Mouse (Mus musculus) liver, embryonic 12.5 days (tissue): ENCODE measurements around the gene Guca1a. TPM values are rescaled to one million over a fixed set of nuclear protein-coding genes. Genes with fewer than 3 reads are reported as not detected.
A peak's percentile ranks its signal among the peaks of the same experiment; 100 is the strongest.

Experiments
- ATAC-seq: fragments of 200-750 bp; cut with Nextera tagmentation; 2 replicates; pipeline ENCODE4 v1.8.0; 2017; ENCODE audit warnings: moderate number of reproducible peaks, mild to moderate bottlenecking, moderate library complexity
- H3K27ac ChIP-seq: fragments of 300-500 bp; sonication (generic); 2 replicates; pipeline ENCODE4 v1.5.1; 2016; ENCODE audit warnings: mild to moderate bottlenecking
- H3K27me3 ChIP-seq: fragments of 300-500 bp; sonication (generic); replicated peaks from 2 replicates; pipeline ENCODE4 v1.6.1; 2016; ENCODE audit warnings: mild to moderate bottlenecking, moderate library complexity
- H3K36me3 ChIP-seq: fragments of 300-500 bp; sonication (generic); 2 replicates; pipeline ENCODE4 v1.6.1; 2016; ENCODE audit warnings: mild to moderate bottlenecking, moderate library complexity
- H3K4me1 ChIP-seq: fragments of 300-500 bp; sonication (generic); 2 replicates; pipeline ENCODE4 v1.6.1; 2016
- H3K4me2 ChIP-seq: fragments of 300-500 bp; sonication (generic); 2 replicates; pipeline ENCODE4 v1.6.1; 2016; ENCODE audit warnings: mild to moderate bottlenecking, moderate library complexity
- H3K4me3 ChIP-seq: fragments of 300-500 bp; sonication (generic); 2 replicates; pipeline ENCODE4 v1.5.1; 2016; ENCODE audit warnings: mild to moderate bottlenecking, moderate library complexity
- H3K9ac ChIP-seq: fragments of 300-500 bp; sonication (generic); 2 replicates; pipeline ENCODE4 v1.6.1; 2016; ENCODE audit warnings: mild to moderate bottlenecking, moderate library complexity
- H3K9me3 ChIP-seq: fragments of 300-500 bp; sonication (generic); replicated peaks from 2 replicates; pipeline ENCODE4 v1.6.1; 2016; ENCODE audit warnings: mild to moderate bottlenecking, moderate library complexity
- WGBS: fragments of 180-500 bp; shearing (Covaris S2); methylation state at CpG from one replicate; pipeline ENCODE4 v1.1.7; 2016; ENCODE audit not compliant: insufficient replicate concordance; 5-methylcytosine and 5-hydroxymethylcytosine counted together
- polyA plus RNA-seq: library from polyadenylated mRNA; unstranded; fragments of >200 nt; fragmentation: Nextera tagmentation; extraction: Ambion mirVana; gene quantifications from 2 replicates; pipeline ENCODE4 v1.2.1, GENCODE M21; 2016

Guca1a gene
- polyA plus RNA-seq, 1 experiment from 2014 or later: 1.4 TPM

DNA sequence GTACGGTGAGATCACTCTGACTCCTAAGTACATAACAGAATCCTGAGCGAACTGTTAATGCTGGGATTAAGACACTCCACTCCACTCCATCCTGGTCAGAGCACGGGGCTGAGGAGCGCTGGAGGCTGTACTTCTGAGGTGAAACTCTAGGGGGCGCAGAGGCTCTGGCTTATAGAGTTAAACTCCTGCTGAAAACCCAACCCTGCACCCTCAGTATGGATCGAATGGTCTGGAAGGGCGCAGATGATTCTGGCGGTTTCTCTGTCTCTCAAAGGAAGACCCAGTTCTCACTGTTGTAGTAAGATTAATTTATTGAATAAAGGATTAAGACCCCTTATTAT, 8.1 kb upstream of the Guca1a start:
- Histone ChIP-seq H3K9me3 (no peaks in the 10 kb centered on the region), H3K27ac (no peak overlapping the region), H3K36me3 (no peaks in the 10 kb centered on the region), H3K27me3 (peaks cover 93% of the 10 kb centered on the region), H3K4me3 (no peak overlapping the region), H3K4me2 (no peak overlapping the region), H3K4me1 (no peaks in the 10 kb centered on the region), H3K9ac (no peak overlapping the region)
- ATAC-seq: peak; percentile 27; the same call in 1 of the 2 replicates
- WGBS: 14% methylated on average over 8 of the region's 8 CpGs

DNA sequence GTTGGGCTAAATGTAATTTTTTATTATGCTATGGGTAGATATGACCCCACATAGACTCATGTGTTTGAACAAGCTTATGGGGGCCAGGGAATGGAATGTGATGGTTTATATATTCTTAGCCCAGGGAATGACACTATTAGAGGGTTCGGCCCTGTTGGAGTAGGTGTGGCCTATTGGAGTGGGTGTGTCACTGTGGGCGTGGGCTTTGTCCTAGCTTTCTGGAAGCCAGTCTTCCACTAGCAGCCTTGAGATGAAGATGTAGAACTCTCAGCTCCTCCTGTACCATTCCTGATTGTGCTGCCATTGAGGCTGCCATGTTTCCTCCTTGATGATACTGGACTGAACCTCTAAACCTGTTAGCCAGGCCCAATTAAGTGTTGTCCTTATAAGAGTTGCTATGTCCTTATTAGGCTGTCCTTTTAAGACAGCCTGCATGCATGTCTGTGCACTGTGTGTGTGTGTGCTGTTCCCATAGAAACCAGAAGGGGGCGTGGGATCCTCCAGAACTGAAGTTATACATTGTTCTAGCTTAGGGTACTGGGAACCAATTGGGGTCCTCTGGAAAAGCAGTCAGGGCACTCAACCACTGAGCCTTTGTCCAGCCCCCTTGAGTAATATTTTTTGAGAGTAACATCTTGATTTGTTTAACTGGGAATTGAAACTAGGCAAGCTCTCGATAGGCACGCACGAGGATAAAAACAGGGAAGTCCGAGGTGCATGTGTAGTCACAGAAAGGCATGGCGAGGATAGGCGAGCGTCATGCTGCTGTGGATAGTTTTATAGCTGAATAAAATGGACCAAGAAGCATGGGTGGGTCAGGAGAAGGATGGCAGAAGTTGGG, 7.6 kb upstream of the Guca1a start:
- H3K4me3 ChIP-seq: no peak overlapping the region
- no peak overlapping the region for H3K9ac ChIP-seq
- no peaks in the 10 kb centered on the region for H3K36me3 ChIP-seq
- H3K27me3 ChIP-seq: peaks cover 87% of the 10 kb centered on the region
- WGBS: 44% methylated on average over 10 of the region's 10 CpGs
- no peaks in the 10 kb centered on the region for H3K9me3 ChIP-seq
- no peak overlapping the region for H3K4me2 ChIP-seq
- no peak for ATAC-seq
- no peaks in the 10 kb centered on the region for H3K4me1 ChIP-seq
- no peak overlapping the region for H3K27ac ChIP-seq

DNA sequence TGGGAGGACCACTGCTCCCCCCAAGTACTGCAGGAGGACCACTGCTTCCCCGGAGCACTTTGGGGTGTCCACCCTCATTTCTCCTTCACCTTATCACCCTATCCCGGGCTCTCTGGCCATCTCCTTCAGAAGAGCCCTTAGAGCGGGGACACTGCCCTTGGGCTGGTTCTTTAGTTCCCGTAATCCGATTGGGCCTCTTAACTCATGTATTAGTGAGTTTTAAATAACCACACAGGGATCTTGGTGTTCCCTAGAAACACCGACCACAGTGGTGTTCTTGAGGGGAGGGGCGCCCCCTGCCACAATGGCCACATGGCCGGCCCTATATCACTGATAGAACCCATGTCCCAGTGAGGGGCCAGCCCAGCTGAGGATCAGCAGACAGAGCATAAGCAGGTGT, 1.3 kb downstream of the Guca1a start:
- no peak for ATAC-seq
- H3K27me3 ChIP-seq: peaks cover 65% of the 10 kb centered on the region
- H3K27ac ChIP-seq: no peak overlapping the region
- no peaks in the 10 kb centered on the region for H3K9me3 ChIP-seq
- WGBS: 63% methylated on average over 8 of the region's 8 CpGs
- H3K4me3 ChIP-seq: no peak overlapping the region
- H3K36me3 ChIP-seq: no peaks in the 10 kb centered on the region
- peaks cover 20% of the 10 kb centered on the region for H3K4me1 ChIP-seq
- no peak overlapping the region for H3K9ac ChIP-seq
- no peak overlapping the region for H3K4me2 ChIP-seq

DNA sequence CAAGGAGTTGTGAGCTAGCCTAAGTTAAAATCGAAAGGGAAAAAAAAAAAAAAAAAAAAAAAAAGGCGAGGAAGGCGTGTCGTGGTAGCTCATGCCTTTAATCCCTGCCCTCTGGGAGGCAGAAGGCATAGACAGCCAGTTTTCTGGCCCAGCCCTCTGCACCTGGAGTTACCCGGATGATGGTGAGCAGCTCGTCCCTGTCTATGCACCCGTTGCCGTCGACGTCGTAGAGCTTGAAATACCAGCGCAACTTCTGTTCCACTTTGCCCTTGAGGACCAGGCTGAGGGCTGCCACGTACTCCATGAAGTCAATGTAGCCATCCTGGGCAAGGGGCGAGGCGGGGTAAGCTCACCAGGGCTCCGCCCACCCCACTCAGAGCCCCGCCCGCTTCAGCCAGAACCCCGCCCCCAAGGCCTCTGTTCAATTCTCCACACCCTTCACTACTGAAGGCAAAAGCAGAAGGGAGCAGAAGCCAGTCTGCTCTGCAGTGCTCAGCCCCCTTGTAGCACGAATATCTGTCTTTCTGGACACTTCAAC, 4.9 kb downstream of the Guca1a start:
- under 1% methylated on average over 20 of the region's 20 CpGs for WGBS
- H3K36me3 ChIP-seq: no peaks in the 10 kb centered on the region
- peak overlapping the region; percentile 45 for H3K4me3 ChIP-seq
- H3K9me3 ChIP-seq: no peaks in the 10 kb centered on the region
- H3K27ac ChIP-seq: no peak overlapping the region
- peak overlapping the region; percentile 71 for H3K4me2 ChIP-seq
- ATAC-seq: peak; percentile 76
- H3K9ac ChIP-seq: 0 out of 2 replicates have a peak overlapping the region, but pooled peaks have one; percentile 7
- peaks cover 20% of the 10 kb centered on the region for H3K4me1 ChIP-seq
- H3K27me3 ChIP-seq: peaks cover 72% of the 10 kb centered on the region

DNA sequence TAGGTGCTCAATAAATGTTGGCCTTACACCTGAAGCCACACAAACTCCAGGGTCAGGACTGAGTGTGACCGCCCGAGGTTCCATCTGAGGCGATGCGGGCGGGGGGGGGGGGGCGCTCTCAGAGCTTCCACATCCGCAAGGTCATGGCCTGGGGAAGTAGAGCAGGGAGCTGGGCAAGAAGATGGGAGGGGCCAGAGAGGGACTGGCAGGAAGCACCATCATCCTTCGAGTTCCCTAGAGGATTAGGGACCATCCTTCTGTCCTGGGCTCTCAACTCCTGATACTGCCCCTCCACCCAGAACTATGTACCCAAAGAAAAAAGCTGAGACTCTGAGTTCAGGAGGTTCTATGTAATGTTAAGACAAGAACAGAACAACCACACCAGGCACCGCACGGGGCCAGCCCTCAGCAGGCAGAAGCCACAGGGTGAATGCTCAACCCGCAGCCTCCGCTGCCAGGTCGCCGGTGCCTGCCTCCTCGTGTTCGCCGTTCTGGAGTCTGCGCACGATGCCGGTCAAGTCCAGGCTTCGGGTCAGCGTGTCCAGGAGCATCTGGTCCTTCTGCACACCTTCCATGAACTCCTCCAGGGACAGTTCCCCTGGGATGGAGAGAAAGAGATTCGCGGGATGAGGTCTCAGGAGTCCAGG, 6.0 kb downstream of the Guca1a start:
- Histone ChIP-seq H3K9me3 (no peaks in the 10 kb centered on the region), H3K4me2 (peak overlapping the region; percentile 71), H3K9ac (no peak overlapping the region), H3K27ac (no peak overlapping the region), H3K36me3 (no peaks in the 10 kb centered on the region), H3K27me3 (peaks cover 62% of the 10 kb centered on the region), H3K4me1 (peaks cover 20% of the 10 kb centered on the region), H3K4me3 (peak overlapping the region; percentile 45)
- no peak for ATAC-seq
- WGBS: 11% methylated on average over 24 of the region's 24 CpGs

DNA sequence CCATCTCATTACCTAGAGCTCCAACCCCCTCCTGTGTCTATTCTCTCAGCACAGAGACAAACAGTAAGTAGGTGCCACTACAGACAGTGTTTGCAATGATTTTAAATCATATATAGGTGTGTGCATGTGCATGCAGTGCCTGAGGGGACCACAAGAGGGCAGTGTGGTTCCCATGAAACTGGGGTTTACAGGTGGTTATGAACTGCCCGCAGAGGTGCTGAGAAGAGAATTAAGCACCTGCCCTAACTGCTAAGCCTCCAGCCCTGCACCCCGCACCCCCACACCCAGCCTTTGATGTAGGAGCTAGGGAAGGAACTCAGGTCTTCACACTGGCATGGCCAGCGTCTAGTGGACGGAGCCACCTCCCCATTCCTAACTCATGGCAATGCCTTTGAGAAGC, 13.7 kb downstream of the Guca1a start:
- H3K27ac ChIP-seq: no peak overlapping the region
- no peak for ATAC-seq

DNA sequence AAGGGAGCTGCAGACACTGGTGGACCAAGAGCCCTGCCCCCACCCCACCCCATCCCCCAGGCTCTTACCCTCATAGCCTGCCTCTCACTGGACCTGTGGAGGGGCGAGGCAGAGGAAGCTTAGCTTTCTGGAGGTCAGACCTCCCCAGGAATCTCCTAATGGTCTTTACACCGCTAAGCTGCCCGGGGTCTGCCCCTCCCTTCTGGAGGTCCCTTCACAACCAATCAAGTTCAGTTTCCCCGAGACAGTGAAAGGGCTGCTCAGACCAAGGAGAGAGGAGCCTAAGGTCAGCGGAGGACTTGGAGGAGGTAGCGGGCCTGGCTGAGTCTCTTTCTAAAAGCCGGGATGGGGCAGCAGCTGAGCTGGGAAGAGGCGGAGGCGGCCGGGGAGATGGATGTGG, 15.2 kb downstream of the Guca1a start, which contains the start of gene Guca1b:
Gene Guca1b, plus strand, starts transcription at position 249 of the 400 bp plus-strand sequence.
- H3K9ac ChIP-seq: no peak within 1 kb of the TSS
- no peak within 1 kb of the TSS for H3K27ac ChIP-seq
- H3K4me1 ChIP-seq: no peaks in the 10 kb centered on the region
- H3K9me3 ChIP-seq: peaks cover 4% of the 10 kb centered on the region; the same call in 1 of the 2 replicates
- 45% methylated on average over 10 of the region's 10 CpGs for WGBS
- no peak for ATAC-seq
- H3K4me2 ChIP-seq: no peak within 1 kb of the TSS
- H3K36me3 ChIP-seq: peaks cover 20% of the 10 kb centered on the region
- H3K4me3 ChIP-seq: no peak within 1 kb of the TSS
- H3K27me3 ChIP-seq: peaks cover 8% of the 10 kb centered on the region; the same call in 1 of the 2 replicates

More for the DNA sequence above, 13.7 kb downstream of the Guca1a start:
- WGBS: 56% methylated on average over 4 of the region's 4 CpGs
- peaks cover 10% of the 10 kb centered on the region for H3K27me3 ChIP-seq
- no peaks in the 10 kb centered on the region for H3K4me1 ChIP-seq
- no peak overlapping the region for H3K9ac ChIP-seq
- no peak overlapping the region for H3K4me3 ChIP-seq
- no peak overlapping the region for H3K4me2 ChIP-seq
- H3K9me3 ChIP-seq: peaks cover 4% of the 10 kb centered on the region; the same call in 1 of the 2 replicates
- H3K36me3 ChIP-seq: peaks cover 5% of the 10 kb centered on the region

DNA sequence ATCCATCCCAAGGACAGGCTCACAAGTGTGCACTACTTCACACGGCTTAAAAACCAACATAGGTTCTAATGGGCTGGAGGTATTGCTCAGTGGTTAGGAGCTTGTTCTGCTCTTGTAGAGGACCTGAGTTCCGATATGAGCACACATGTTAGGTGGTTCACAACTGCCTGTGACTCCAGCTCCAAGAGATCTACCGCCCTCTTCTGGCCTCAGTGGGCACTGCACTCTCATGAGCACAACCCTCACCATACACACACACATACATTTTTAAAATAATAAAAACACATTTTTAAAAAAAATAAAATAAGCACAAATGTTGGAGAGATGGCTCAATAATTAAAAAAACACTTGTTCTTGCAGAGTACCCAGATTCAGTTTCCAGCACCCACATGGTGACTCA, 16.3 kb downstream of the Guca1a start:
- Histone ChIP-seq H3K27ac (no peak overlapping the region), H3K9ac (no peak overlapping the region), H3K36me3 (peaks cover 31% of the 10 kb centered on the region), H3K4me3 (no peak overlapping the region), H3K27me3 (peaks cover 8% of the 10 kb centered on the region; the same call in 1 of the 2 replicates), H3K4me1 (no peaks in the 10 kb centered on the region), H3K4me2 (no peak overlapping the region), H3K9me3 (peaks cover 4% of the 10 kb centered on the region; the same call in 1 of the 2 replicates)
- no peak for ATAC-seq
- WGBS: 78% methylated on average over 3 of the region's 3 CpGs

DNA sequence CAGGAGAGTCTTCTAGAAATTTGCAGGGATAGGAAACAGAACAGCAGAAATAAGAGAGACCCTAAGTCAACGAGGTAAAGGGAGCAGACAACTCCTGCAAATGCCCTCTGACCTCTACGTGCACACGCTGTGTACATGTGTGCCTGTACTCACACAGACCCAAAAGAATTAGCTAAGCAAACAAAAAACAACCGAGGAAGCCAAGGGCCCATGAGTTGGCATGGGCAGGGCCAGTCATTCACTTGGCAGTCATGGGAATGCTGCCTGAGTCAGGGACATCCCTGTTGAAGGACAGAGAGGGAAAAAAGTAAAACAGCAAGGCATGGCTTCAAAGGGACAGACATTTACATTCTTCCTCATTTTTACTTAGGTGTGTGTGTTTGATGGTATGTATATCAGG, 17.1 kb downstream of the Guca1a start:
- Histone ChIP-seq H3K4me1 (no peaks in the 10 kb centered on the region), H3K9ac (no peak overlapping the region), H3K36me3 (peaks cover 38% of the 10 kb centered on the region), H3K27ac (no peak overlapping the region), H3K4me3 (no peak overlapping the region), H3K4me2 (no peak overlapping the region), H3K27me3 (peaks cover 8% of the 10 kb centered on the region; the same call in 1 of the 2 replicates), H3K9me3 (peaks cover 4% of the 10 kb centered on the region; the same call in 1 of the 2 replicates)
- no peak for ATAC-seq
- WGBS: 79% methylated on average over 4 of the region's 4 CpGs

DNA sequence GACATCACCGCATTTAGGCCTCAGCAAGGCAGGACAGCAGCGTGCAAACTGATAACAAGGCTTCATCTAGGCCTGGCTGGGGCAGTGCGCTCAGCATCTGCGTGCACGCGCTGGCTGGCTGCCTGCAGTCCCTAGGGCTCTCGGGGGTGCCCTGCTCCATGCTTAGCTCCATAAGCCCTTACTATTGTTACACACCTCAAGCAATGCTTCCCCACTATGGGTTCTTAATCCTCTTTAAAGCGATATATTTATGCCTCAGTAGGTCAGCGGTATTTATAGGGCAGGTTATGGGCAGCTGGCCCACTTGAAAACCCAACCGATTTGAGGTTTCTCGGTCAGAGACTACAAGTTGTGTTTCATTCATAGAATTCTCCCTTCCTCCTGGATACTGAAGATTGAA, 18.5 kb downstream of the Guca1a start:
- Histone ChIP-seq H3K36me3 (peaks cover 51% of the 10 kb centered on the region), H3K4me1 (no peaks in the 10 kb centered on the region), H3K9ac (no peak overlapping the region), H3K27ac (no peak overlapping the region), H3K4me3 (no peak overlapping the region), H3K27me3 (peaks cover 8% of the 10 kb centered on the region; the same call in 1 of the 2 replicates), H3K9me3 (peaks cover 4% of the 10 kb centered on the region; the same call in 1 of the 2 replicates), H3K4me2 (no peak overlapping the region)
- WGBS: 85% methylated on average over 11 of the region's 11 CpGs
- ATAC-seq: no peak

DNA sequence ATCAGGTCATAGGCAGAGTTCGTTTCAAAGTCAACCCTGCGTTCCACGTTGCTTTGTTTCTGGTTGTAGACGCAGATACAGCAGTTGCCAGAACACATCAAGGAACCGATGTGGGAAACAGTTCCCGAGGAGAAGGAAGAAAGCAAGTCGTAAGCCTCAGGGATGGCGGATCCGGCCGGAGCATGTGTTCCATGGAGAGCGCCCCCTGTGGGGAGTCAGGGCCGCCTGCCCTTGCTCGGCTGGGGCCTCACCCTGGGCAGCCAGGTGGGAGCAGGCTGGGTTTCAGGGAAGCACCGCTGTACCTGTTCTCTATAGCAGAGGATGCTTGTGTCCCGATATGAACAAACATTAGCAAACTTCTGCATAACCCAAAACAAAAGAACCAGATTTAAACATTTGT, 22.3 kb downstream of the Guca1a start:
- ATAC-seq: no peak
- Histone ChIP-seq H3K9me3 (no peaks in the 10 kb centered on the region), H3K4me1 (no peaks in the 10 kb centered on the region), H3K4me3 (no peak overlapping the region), H3K36me3 (peaks cover 88% of the 10 kb centered on the region), H3K27me3 (no peaks in the 10 kb centered on the region), H3K9ac (no peak overlapping the region), H3K27ac (no peak overlapping the region), H3K4me2 (no peak overlapping the region)
- WGBS: 83% methylated on average over 15 of the region's 15 CpGs

DNA sequence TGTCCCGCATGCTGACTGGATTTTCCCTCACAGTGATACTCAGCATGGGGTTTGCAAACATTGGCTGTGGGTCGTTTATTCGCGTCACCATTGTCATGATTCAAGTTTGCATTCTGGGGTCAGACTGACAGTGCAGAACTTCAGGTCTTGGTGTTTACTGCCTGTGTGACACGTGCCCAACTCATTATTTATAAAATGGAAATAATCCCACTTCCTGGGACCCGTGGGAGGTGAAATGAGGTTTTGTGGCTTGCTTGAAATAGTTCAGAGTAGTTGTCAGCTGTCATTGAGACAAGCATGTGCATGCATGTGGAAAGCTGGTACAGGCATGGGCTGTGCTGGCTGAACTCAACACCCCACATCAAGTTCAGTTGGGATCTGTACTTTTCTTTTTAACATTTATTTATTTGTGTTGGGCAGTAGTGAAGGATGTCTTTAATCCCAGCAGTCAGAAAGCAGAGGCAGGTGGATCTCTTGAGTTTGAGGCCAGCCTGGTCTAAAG, 23.6 kb downstream of the Guca1a start:
- WGBS: 73% methylated on average over 6 of the region's 6 CpGs
- H3K4me1 ChIP-seq: no peaks in the 10 kb centered on the region
- no peaks in the 10 kb centered on the region for H3K9me3 ChIP-seq
- ATAC-seq: no peak
- H3K4me2 ChIP-seq: no peak overlapping the region
- H3K36me3 ChIP-seq: peaks cover 97% of the 10 kb centered on the region
- no peak overlapping the region for H3K27ac ChIP-seq
- H3K27me3 ChIP-seq: no peaks in the 10 kb centered on the region
- H3K4me3 ChIP-seq: no peak overlapping the region
- no peak overlapping the region for H3K9ac ChIP-seq
